Mouse (Mus musculus) heart, adult 2 months (tissue): ENCODE results near the gene Capzb.

Experiments used
- CTCF ChIP-seq: fragments of 200-600 bp; IDR thresholded peaks from 2 replicates; pipeline ENCODE4 v1.8.1; 2022; ENCODE audit warnings: antibody characterized with exemption, mild to moderate bottlenecking, moderate library complexity
- EP300 ChIP-seq: fragments of 200-500 bp; IDR thresholded peaks from 2 replicates; pipeline ENCODE4 v1.6.1; 2011; ENCODE audit warnings: low read depth, low read length, control low read depth; ENCODE audit not compliant: insufficient read depth
- POLR2A ChIP-seq: fragments of 200-500 bp; IDR thresholded peaks from 2 replicates; pipeline ENCODE4 v1.6.1; 2011; ENCODE audit warnings: mild to moderate bottlenecking, low read depth, low read length, control low read depth; ENCODE audit not compliant: insufficient read depth

DNA sequence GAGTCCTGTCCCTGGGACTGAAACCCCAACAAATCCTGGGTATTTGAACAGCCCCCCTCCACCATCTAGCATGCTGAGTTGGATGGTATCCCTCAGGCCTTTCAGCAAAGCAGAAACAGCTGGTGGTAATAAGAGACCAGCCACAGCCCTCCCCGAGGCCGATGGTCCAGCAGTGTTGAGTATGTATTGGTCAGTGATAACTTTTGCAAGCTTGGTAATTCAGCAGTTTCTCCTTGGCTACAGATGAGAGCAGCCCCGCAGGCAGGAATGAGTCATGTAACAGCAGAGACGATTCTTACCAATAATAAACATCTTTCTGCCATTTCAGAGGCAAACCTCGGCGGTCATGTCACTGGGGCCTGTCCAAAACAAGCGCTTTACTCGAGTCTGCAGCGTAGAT is 23.9 kb downstream of the Capzb start:
- TF ChIP-seq CTCF, result no peak
- no peak for TF ChIP-seq EP300
- TF ChIP-seq POLR2A, result no peak
